Mouse (Mus musculus) embryonic facial prominence, embryonic 15.5 days (tissue): ENCODE measurements around the gene Bcl2l11. TPM values are rescaled to one million over a fixed set of nuclear protein-coding genes. Genes with fewer than 3 reads are reported as not detected.
"Not testable (repeated sequence)": the region's sequence is repeated elsewhere in the genome, so short reads cannot be mapped to it uniquely, and the experiment has no call there.

ENCODE experiments used
- ATAC-seq: fragments of 200-750 bp; cut with Nextera tagmentation; 2 replicates; pipeline ENCODE4 v1.8.0; 2017; ENCODE audit warnings: low read depth, moderate TSS enrichment; ENCODE audit not compliant: insufficient number of reproducible peaks, low FRiP score, low TSS enrichment
- H3K27ac ChIP-seq: fragments of 300-500 bp; sonication (generic); replicated peaks from 2 replicates; pipeline ENCODE4 v1.5.1; 2015; ENCODE audit warnings: mild to moderate bottlenecking, inconsistent platforms
- H3K27me3 ChIP-seq: fragments of 300-500 bp; sonication (generic); 2 replicates; pipeline ENCODE4 v1.6.1; 2015; ENCODE audit warnings: inconsistent platforms
- H3K36me3 ChIP-seq: fragments of 300-500 bp; sonication (generic); 2 replicates; pipeline ENCODE4 v1.6.1; 2015; ENCODE audit warnings: mild to moderate bottlenecking, inconsistent platforms
- H3K4me1 ChIP-seq: fragments of 300-500 bp; sonication (generic); 2 replicates; pipeline ENCODE4 v1.6.1; 2015; ENCODE audit warnings: inconsistent platforms
- H3K4me2 ChIP-seq: fragments of 300-500 bp; sonication (generic); replicated peaks from 2 replicates; pipeline ENCODE4 v1.6.1; 2015; ENCODE audit warnings: mild to moderate bottlenecking, inconsistent platforms
- H3K4me3 ChIP-seq: fragments of 300-500 bp; sonication (generic); replicated peaks from 2 replicates; pipeline ENCODE4 v1.5.1; 2015; ENCODE audit warnings: mild to moderate bottlenecking, inconsistent platforms
- H3K9ac ChIP-seq: fragments of 300-500 bp; sonication (generic); 2 replicates; pipeline ENCODE4 v1.6.1; 2015; ENCODE audit warnings: inconsistent platforms
- H3K9me3 ChIP-seq: fragments of 300-500 bp; sonication (generic); replicated peaks from 2 replicates; pipeline ENCODE4 v1.6.1; 2016; ENCODE audit warnings: inconsistent platforms
- WGBS: fragments of 180-500 bp; shearing (Covaris S2); methylation state at CpG from one replicate; pipeline ENCODE4 v1.1.7; 2015; 5-methylcytosine and 5-hydroxymethylcytosine counted together
- polyA plus RNA-seq: library from polyadenylated mRNA; unstranded; fragments of >200 nt; fragmentation: Nextera tagmentation; extraction: Ambion mirVana; gene quantifications from 2 replicates; pipeline ENCODE4 v1.2.1, GENCODE M21; 2015

Gene Bcl2l11
- polyA plus RNA-seq, 1 experiment from 2014 or later: 17.4 TPM

DNA sequence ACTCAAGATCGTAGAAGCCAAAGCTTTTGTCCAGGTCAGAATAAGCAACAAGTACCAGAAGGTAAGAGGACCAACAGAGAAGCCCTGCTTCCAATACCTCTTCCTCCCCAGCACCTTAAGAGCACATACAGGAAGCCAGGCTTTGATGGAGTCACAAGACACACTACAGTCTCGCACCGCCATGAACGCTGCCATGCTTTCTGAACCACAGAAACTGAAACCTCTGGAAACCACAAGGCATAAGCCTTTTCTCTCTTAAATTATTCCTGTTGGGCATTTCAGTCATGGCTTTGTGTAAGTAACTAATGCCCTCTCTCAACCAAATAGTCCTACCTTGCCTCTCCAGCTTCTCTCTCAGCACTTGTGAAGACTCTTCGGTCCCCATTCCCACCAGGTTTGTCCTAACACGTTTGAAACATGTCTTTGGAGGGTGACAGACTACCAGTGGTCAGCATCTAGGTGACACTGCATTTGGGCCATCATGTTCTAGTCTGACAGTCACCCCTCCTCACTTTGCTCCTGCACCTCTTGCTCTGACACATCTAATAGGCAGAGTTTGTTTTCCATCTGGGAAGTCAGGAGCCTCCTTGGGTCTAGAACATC is 35.5 kb upstream of the Bcl2l11 start:
- H3K9me3 ChIP-seq: no peaks in the 10 kb centered on the region
- H3K4me3 ChIP-seq: no peak overlapping the region
- H3K4me2 ChIP-seq: no peak overlapping the region
- H3K9ac ChIP-seq: no peak overlapping the region
- WGBS: 87% methylated on average over 6 of the region's 6 CpGs
- H3K27ac ChIP-seq: no peak overlapping the region
- no peak for ATAC-seq
- no peaks in the 10 kb centered on the region for H3K4me1 ChIP-seq
- no peaks in the 10 kb centered on the region for H3K36me3 ChIP-seq
- H3K27me3 ChIP-seq: no peaks in the 10 kb centered on the region

- Histone ChIP-seq H3K27me3 (no peaks in the 10 kb centered on the region), H3K36me3 (no peaks in the 10 kb centered on the region), H3K4me3 (no peak overlapping the region), H3K9me3 (no peaks in the 10 kb centered on the region), H3K4me2 (no peak overlapping the region), H3K9ac (no peak overlapping the region), H3K4me1 (no peaks in the 10 kb centered on the region), H3K27ac (no peak overlapping the region)
- WGBS: 72% methylated on average over 11 of the region's 11 CpGs
- no peak for ATAC-seq
These were observed 34.1 kb upstream of the Bcl2l11 start for GRCm38 (mm10) chr2:128091431-128092369.

GRCm38 (mm10) chr2:128092451-128092850 is 33.4 kb upstream of the Bcl2l11 start:
- no peak overlapping the region for H3K4me3 ChIP-seq
- H3K4me1 ChIP-seq: no peaks in the 10 kb centered on the region
- 90% methylated on average over 2 of the region's 2 CpGs for WGBS
- H3K36me3 ChIP-seq: no peaks in the 10 kb centered on the region
- H3K4me2 ChIP-seq: no peak overlapping the region
- no peak overlapping the region for H3K9ac ChIP-seq
- ATAC-seq: no peak
- no peaks in the 10 kb centered on the region for H3K9me3 ChIP-seq
- H3K27me3 ChIP-seq: no peaks in the 10 kb centered on the region
- H3K27ac ChIP-seq: no peak overlapping the region

- 73% methylated on average over 5 of the region's 5 CpGs for WGBS
- Histone ChIP-seq H3K9me3 (no peaks in the 10 kb centered on the region), H3K9ac (no peak overlapping the region)
These were observed 31.6 kb upstream of the Bcl2l11 start for GRCm38 (mm10) chr2:128094196-128094595.

DNA sequence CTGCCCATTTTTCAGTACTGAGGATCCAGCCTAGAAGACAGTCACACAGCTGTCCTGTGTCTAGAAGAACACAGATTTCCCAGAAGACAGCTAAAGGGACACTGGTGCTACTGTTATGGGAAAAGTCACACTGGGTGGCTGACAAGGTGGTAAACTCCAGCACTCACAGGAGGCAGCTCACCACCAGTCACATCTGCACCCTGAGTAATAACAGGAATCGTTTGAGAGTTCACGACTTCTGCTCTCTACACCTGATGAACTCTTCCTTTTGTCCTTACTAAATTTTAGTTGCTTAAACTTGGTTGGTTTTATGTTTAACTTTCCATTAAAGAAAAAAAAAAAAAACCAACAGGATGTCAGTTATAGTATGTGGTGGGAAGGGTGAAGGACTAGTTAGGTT is 31.2 kb upstream of the Bcl2l11 start:
- Histone ChIP-seq H3K27me3 (no peaks in the 10 kb centered on the region), H3K36me3 (no peaks in the 10 kb centered on the region), H3K4me2 (no peak overlapping the region), H3K27ac (no peak overlapping the region), H3K9ac (no peak overlapping the region), H3K4me1 (no peaks in the 10 kb centered on the region), H3K9me3 (no peaks in the 10 kb centered on the region), H3K4me3 (no peak overlapping the region)
- no peak for ATAC-seq
- 69% methylated on average over 2 of the region's 2 CpGs for WGBS

More at GRCm38 (mm10) chr2:128094196-128094595, 31.6 kb upstream of the Bcl2l11 start:
- Histone ChIP-seq H3K27me3 (no peaks in the 10 kb centered on the region), H3K4me2 (no peak overlapping the region), H3K4me1 (no peaks in the 10 kb centered on the region), H3K27ac (no peak overlapping the region), H3K4me3 (no peak overlapping the region), H3K36me3 (no peaks in the 10 kb centered on the region)
- ATAC-seq: no peak

DNA sequence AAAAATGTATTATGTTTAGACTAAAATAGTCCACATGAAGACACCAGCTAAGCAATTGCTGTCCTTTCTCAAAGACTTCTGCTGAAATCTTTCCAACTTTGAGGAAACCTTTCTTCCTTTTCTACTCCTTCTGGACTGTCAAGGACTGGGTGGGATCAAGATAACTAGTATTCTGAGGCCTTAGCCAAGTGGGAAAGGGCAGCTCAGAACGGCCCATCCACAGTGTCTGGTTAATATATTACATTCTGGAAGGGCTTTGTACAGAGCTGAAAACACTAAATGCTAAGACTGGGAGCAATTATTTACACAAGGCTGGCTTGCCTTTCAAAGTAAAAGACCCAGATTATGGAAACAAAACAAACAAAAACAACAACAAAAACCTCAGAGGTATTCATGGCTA is 30.6 kb upstream of the Bcl2l11 start:
- ATAC-seq: no peak
- Histone ChIP-seq H3K4me2 (no peak overlapping the region), H3K4me1 (no peaks in the 10 kb centered on the region), H3K36me3 (no peaks in the 10 kb centered on the region), H3K27ac (no peak overlapping the region), H3K9me3 (no peaks in the 10 kb centered on the region), H3K4me3 (no peak overlapping the region), H3K9ac (no peak overlapping the region), H3K27me3 (no peaks in the 10 kb centered on the region)
- 38% methylated on average over 1 of the region's 1 CpGs for WGBS

DNA sequence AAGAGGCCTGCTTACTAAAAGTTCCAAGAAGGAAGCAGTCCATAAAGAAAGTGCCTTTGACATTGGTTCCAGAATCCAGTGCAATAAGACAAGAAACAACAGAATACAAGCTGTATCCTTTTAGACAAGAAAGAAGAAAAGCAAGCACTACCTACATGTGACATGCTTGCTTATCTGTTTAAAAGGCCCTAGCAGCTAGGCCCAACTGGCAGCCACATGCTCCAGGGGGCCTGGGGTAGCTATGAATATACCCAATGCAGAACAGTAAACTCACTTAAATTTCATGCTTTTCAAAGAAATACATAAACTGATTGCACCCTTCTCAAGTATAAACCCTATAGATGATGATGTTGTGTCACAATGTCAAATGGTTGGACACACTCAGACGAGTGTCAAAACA is 29.8 kb upstream of the Bcl2l11 start:
- Histone ChIP-seq H3K36me3 (no peaks in the 10 kb centered on the region), H3K4me3 (no peak overlapping the region), H3K4me1 (no peaks in the 10 kb centered on the region), H3K9ac (no peak overlapping the region), H3K4me2 (no peak overlapping the region), H3K27ac (no peak overlapping the region), H3K27me3 (no peaks in the 10 kb centered on the region), H3K9me3 (no peaks in the 10 kb centered on the region)
- no peak for ATAC-seq
- 61% methylated on average over 1 of the region's 1 CpGs for WGBS

DNA sequence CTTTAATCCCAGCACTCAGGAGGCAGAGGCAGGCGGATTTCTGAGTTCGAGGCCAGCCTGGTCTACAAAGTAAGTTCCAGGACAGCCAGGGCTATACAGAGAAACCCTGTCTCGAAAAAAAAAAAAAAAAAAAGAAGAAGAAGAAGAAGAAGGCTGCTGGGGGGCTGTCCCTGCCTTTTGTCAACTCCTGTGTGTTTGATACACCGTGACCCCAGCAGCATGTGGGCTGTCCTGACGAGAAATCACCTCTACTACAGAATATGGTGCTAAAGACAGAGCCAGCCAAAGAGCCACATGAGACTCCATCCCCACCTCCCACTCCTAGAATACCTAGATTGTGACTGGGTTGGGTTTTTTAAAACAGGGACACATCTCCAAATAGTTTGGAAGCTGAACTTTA is 27.7 kb upstream of the Bcl2l11 start:
- H3K36me3 ChIP-seq, H3K27ac ChIP-seq, H3K4me2 ChIP-seq, ATAC-seq, H3K9ac ChIP-seq, H3K4me3 ChIP-seq, H3K9me3 ChIP-seq, H3K4me1 ChIP-seq, H3K27me3 ChIP-seq: not testable (repeated sequence)
- 80% methylated on average over 5 of the region's 5 CpGs for WGBS

DNA sequence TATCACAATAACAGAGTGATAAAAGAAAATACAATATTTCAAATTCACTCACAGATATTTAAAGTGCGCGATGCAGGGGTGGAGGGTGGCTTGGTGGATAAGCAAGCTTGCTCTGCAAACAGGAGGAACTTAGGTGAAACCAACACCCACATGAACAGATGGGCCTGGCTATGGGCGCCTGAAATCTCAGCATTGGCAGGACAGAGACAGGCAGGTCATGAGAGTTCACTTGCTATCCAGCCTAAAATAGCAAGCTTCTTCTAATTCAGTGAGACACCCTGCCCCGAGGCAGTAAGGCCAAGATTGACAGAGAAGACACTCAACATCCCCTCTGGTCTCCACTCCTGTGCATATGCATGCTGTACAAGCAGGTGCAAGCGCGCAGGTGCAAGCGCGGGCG is 23.8 kb upstream of the Bcl2l11 start:
- H3K9ac ChIP-seq: no peak overlapping the region
- H3K4me2 ChIP-seq: no peak overlapping the region
- H3K4me1 ChIP-seq: no peaks in the 10 kb centered on the region
- no peaks in the 10 kb centered on the region for H3K9me3 ChIP-seq
- WGBS: 84% methylated on average over 9 of the region's 9 CpGs
- no peak for ATAC-seq
- H3K4me3 ChIP-seq: no peak overlapping the region
- H3K36me3 ChIP-seq: no peaks in the 10 kb centered on the region
- H3K27ac ChIP-seq: no peak overlapping the region
- no peaks in the 10 kb centered on the region for H3K27me3 ChIP-seq

GRCm38 (mm10) chr2:128104815-128105214 is 21.0 kb upstream of the Bcl2l11 start:
- no peak overlapping the region for H3K9ac ChIP-seq
- H3K27me3 ChIP-seq: no peaks in the 10 kb centered on the region
- H3K9me3 ChIP-seq: no peaks in the 10 kb centered on the region
- no peak overlapping the region for H3K27ac ChIP-seq
- 82% methylated on average over 5 of the region's 5 CpGs for WGBS
- ATAC-seq: no peak
- no peaks in the 10 kb centered on the region for H3K36me3 ChIP-seq
- H3K4me1 ChIP-seq: no peaks in the 10 kb centered on the region
- H3K4me3 ChIP-seq: no peak overlapping the region
- no peak overlapping the region for H3K4me2 ChIP-seq

DNA sequence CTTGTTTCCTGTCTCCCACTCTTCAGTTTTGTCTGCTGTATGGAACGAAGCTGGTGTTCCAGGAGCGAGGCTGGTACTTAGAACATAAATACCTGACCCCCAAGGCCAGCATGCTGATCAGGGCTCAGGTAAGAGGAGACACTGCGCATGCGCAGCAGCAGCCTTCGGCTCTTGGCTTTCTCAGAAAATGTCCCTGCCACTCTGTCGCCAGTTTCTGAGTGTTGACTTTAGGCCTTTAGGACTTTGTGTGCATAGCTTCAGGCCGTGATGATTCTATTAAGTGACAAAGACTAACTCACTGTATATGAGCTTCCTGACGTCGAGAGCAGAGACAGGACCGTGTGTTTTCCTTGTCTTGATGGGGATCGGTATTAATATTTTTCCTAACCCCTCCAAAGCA is 20.2 kb upstream of the Bcl2l11 start:
- Histone ChIP-seq H3K9me3 (no peaks in the 10 kb centered on the region), H3K36me3 (no peaks in the 10 kb centered on the region), H3K27ac (no peak overlapping the region), H3K9ac (no peak overlapping the region), H3K4me2 (no peak overlapping the region), H3K27me3 (no peaks in the 10 kb centered on the region), H3K4me3 (no peak overlapping the region), H3K4me1 (no peaks in the 10 kb centered on the region)
- WGBS: 76% methylated on average over 11 of the region's 11 CpGs
- ATAC-seq: no peak
